Mouse (Mus musculus): ENCODE results near the gene Fap. TPM values are rescaled to one million over a fixed set of nuclear protein-coding genes. Genes with fewer than 3 reads are reported as not detected.

The Fap gene
- polyA plus RNA-seq, 1 experiment from 2014 or later = 0.34 TPM

GRCm38 (mm10) chr2:62459241-62460174 is 114.4 kb downstream of the Fap start:
- no peaks in the 10 kb centered on the region for H3K36me3 ChIP-seq (ENCODE audit: control insufficient read depth, insufficient read depth)
- H3K4me3 ChIP-seq (ENCODE audit: low read depth, low read length) = no peak overlapping the region
- H3K27ac ChIP-seq (ENCODE audit: low read length) = no peak overlapping the region
- H3K4me1 ChIP-seq (ENCODE audit: control insufficient read depth, low read depth, low read length) = no peaks in the 10 kb centered on the region
- no peaks in the 10 kb centered on the region for H3K9me3 ChIP-seq (replicated peaks; ENCODE audit: control insufficient read depth, low read length)
- no peak overlapping the region for H3K9ac ChIP-seq (ENCODE audit: low read depth, low read length)
- H3K4me2 ChIP-seq (ENCODE audit: low read depth, low read length) = no peak overlapping the region
- no peaks in the 10 kb centered on the region for H3K27me3 ChIP-seq (ENCODE audit: control insufficient read depth, insufficient read depth, low read depth, low read length)
- WGBS (ENCODE audit: insufficient replicate concordance) = 48% methylated on average over 18 of the region's 18 CpGs
- no peak for ATAC-seq (ENCODE audit: low read depth)

DNA sequence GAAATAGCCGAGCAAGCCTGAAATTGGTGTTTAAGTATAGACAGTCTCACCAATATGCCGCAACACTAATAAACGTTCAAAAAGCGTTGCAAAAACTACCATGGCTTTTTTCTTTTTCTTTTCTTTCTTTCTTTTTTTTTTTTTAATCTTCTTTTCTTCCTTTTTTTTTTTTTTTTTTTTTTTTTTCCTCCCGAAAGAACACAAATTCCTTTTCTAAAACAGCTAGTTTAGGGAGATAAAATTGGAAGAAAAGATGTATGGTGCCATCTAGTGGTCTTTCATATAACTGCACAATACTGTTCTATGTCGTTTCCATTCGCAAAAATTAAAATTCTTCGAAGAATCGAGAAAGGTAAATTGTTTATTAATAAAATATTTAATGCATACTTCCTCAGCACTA is 115.8 kb downstream of the Fap start:
- no peaks in the 10 kb centered on the region for H3K27me3 ChIP-seq (ENCODE audit: control insufficient read depth, insufficient read depth, low read depth, low read length)
- H3K27ac ChIP-seq (ENCODE audit: low read length) = no peak overlapping the region
- H3K9me3 ChIP-seq (replicated peaks; ENCODE audit: control insufficient read depth, low read length) = no peaks in the 10 kb centered on the region
- no peaks in the 10 kb centered on the region for H3K36me3 ChIP-seq (ENCODE audit: control insufficient read depth, insufficient read depth)
- WGBS (ENCODE audit: insufficient replicate concordance) = 32% methylated on average over 9 of the region's 9 CpGs
- no peak overlapping the region for H3K9ac ChIP-seq (ENCODE audit: low read depth, low read length)
- no peak overlapping the region for H3K4me2 ChIP-seq (ENCODE audit: low read depth, low read length)
- ATAC-seq (ENCODE audit: low read depth) = no peak
- no peak overlapping the region for H3K4me3 ChIP-seq (ENCODE audit: low read depth, low read length)
- no peaks in the 10 kb centered on the region for H3K4me1 ChIP-seq (ENCODE audit: control insufficient read depth, low read depth, low read length)

DNA sequence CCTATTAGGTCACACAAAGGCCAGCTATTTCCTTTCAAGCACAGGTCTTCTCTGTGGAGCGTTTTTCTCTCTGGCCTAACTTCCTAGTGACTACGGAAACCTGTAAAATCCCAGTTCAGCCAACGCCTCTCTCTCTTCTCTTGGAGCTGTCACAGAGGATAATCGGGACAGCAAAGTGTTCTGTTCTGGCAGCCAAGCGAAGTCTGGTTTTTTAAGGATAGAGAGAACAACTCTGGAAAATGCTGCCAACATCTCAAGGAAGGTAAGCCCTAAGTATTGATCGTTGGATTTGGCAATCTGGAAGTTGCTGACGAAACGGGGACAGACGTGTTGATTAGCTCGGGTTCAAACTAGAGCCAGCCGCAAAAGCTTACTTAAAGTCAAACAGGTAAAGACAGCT is 118.9 kb downstream of the Fap start:
- no peaks in the 10 kb centered on the region for H3K9me3 ChIP-seq (replicated peaks; ENCODE audit: control insufficient read depth, low read length)
- H3K4me1 ChIP-seq (ENCODE audit: control insufficient read depth, low read depth, low read length) = no peaks in the 10 kb centered on the region
- H3K4me3 ChIP-seq (ENCODE audit: low read depth, low read length) = no peak overlapping the region
- no peak for ATAC-seq (ENCODE audit: low read depth)
- H3K27me3 ChIP-seq (ENCODE audit: control insufficient read depth, insufficient read depth, low read depth, low read length) = no peaks in the 10 kb centered on the region
- H3K4me2 ChIP-seq (ENCODE audit: low read depth, low read length) = no peak overlapping the region
- 65% methylated on average over 11 of the region's 11 CpGs for WGBS (ENCODE audit: insufficient replicate concordance)
- no peak overlapping the region for H3K9ac ChIP-seq (ENCODE audit: low read depth, low read length)
- no peak overlapping the region for H3K27ac ChIP-seq (ENCODE audit: low read length)
- no peaks in the 10 kb centered on the region for H3K36me3 ChIP-seq (ENCODE audit: control insufficient read depth, insufficient read depth)

- no peak overlapping the region for H3K27ac ChIP-seq (ENCODE audit: low read length)
- no peak overlapping the region for H3K4me3 ChIP-seq (ENCODE audit: low read depth, low read length)
- no peaks in the 10 kb centered on the region for H3K9me3 ChIP-seq (replicated peaks; ENCODE audit: control insufficient read depth, low read length)
- H3K36me3 ChIP-seq (ENCODE audit: control insufficient read depth, insufficient read depth) = no peaks in the 10 kb centered on the region
- no peak overlapping the region for H3K4me2 ChIP-seq (ENCODE audit: low read depth, low read length)
- H3K4me1 ChIP-seq (ENCODE audit: control insufficient read depth, low read depth, low read length) = no peaks in the 10 kb centered on the region
- no peaks in the 10 kb centered on the region for H3K27me3 ChIP-seq (ENCODE audit: control insufficient read depth, insufficient read depth, low read depth, low read length)
- no peak overlapping the region for H3K9ac ChIP-seq (ENCODE audit: low read depth, low read length)
- ATAC-seq (ENCODE audit: low read depth) = no peak
- 58% methylated on average over 6 of the region's 6 CpGs for WGBS (ENCODE audit: insufficient replicate concordance)
These were observed 119.8 kb downstream of the Fap start for GRCm38 (mm10) chr2:62454033-62454432.

Other genes with a start within 250 kb of the Fap start
- gene Dpp4, start 161.8 kb downstream of the Fap start, polyA plus RNA-seq (2015; fragmentation: Nextera tagmentation; extraction: Ambion mirVana) = 7.4 and 9.7 TPM in 2 replicates
- gene Gcg, start 90.4 kb downstream of the Fap start, polyA plus RNA-seq (2015; fragmentation: Nextera tagmentation; extraction: Ambion mirVana) = 0.08 and 0.28 TPM in 2 replicates
- gene Ifih1, start 72.2 kb upstream of the Fap start, polyA plus RNA-seq (2015; fragmentation: Nextera tagmentation; extraction: Ambion mirVana) = 3.2 and 3.6 TPM in 2 replicates
- gene Gca, start 90.2 kb upstream of the Fap start, polyA plus RNA-seq (2015; fragmentation: Nextera tagmentation; extraction: Ambion mirVana) = 5.5 and 5.7 TPM in 2 replicates

Data from liver, embryonic 16.5 days (tissue).